Mouse (Mus musculus) urinary bladder, adult 2 months (tissue): ENCODE data around the gene Slc25a22. TPM values are rescaled to one million over a fixed set of nuclear protein-coding genes. Genes with fewer than 3 reads are reported as not detected.
A peak's percentile ranks its signal among the peaks of the same experiment; 100 is the strongest.
"Not testable (repeated sequence)": the region's sequence is repeated elsewhere in the genome, so short reads cannot be mapped to it uniquely, and the experiment has no call there.

Source experiments
- DNase-seq: peaks from one replicate; pipeline ENCODE4 v3.0.0; 2022; ENCODE audit warnings: low spot score
- polyA plus RNA-seq: library from polyadenylated mRNA; depleted of rRNA; stranded (reverse); fragments of >200 nt; gene quantifications from 2 replicates; pipeline ENCODE4 v1.2.3, GENCODE M21; 2012

Gene Slc25a22
- polyA plus RNA-seq, 1 experiment, result 55.2 TPM

DNA sequence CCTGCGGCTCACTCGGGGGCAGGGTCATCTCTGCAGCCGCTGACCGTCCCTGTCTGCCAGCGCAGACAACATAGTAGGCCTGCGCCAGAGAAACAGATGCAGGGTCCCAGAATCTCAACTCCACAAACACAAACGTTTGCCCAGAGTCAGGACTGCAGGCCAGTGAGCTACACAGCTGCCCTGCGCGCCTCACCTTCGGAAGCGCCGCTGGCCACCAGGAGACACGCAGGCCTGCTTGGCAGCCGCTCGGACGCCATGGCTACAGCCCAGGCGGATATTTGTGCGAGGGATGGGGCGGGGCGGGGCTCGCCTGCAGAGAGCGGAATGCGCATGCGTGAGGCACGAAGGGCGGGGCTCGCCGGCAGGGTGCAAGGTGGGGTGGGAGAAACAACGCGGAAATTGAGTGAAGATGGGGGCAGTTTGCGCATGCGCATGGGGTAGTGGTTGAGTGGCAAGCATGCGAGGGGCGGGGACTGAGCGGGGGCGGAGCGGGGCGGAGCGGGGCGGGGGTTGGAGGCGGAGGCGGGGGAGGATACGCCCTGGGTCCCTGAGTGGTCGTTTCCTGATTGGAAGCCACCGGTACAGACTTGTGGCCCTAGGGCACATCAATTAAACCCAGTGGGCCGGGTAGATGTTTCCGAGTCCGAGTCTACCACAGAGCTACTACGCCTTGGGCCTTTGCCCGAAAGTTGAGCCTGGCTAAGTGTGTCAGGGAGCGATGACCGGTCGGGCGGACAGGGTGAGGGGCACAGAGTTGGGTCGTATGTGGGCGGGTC is 23.7 kb downstream of the Slc25a22 start, which contains the start of gene Gatd1:
Gatd1 (minus strand) TSS at position 328 of the 776 bp plus-strand sequence.
- peak; percentile 96 for DNase-seq

DNA sequence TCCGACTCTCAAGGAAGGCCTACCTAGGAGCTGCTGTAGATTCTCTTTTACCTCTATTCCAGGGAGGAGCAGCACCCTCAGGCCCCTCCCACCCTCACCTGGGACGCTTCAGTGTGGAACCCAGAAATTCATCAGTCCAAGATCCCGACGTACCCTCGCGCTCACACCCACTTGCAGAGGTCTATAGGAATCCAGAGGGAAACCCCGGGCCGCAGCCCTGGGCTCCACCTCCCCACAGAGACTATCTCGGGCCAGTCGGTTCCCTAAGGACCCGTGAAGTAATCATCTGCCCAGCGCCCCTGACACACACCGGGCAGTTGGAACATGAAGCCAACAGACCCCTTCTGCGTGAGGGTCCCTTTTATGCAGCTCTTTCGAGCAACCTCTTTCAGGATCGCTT is 24.4 kb downstream of the Slc25a22 start:
- no peak for DNase-seq

DNA sequence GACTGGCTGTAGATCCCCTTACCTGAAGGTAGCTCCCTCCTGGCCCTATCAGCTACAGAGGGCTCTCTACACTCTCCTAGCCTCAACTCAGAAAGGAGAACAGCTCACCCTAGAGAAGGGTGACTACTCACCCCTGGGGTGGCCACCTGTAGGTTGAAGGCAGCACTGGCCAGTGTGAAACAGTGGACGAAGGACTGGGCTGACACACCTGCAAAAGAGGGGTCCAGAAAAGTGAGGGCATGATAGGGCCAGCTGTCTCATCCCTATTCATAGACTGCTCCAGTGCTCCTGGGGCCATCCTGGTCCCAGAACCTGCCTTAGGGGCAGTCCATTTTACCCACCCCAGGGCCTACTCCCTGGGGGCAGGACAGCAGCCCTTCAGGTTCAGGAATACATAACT is 26.0 kb downstream of the Slc25a22 start:
- no peak for DNase-seq

DNA sequence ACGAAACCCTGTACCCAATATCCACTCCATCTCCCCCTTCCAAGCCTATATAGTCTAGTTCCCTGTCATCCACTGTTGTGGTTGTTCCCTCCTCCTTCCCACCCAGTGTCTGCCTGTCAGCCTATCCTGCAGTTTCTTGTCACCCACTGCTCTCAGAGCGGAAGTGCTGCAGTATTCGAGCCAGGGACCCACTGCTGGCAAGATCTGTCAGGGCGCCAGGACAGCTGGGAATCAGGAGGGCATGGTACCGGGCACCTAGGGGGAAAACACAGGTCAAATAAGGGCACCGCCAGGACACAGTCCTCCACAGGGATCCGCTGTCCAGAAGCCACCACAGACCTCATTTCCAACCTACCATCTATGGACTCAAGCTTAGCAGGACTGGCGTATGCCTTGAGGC is 27.1 kb downstream of the Slc25a22 start:
- DNase-seq, result no peak

DNA sequence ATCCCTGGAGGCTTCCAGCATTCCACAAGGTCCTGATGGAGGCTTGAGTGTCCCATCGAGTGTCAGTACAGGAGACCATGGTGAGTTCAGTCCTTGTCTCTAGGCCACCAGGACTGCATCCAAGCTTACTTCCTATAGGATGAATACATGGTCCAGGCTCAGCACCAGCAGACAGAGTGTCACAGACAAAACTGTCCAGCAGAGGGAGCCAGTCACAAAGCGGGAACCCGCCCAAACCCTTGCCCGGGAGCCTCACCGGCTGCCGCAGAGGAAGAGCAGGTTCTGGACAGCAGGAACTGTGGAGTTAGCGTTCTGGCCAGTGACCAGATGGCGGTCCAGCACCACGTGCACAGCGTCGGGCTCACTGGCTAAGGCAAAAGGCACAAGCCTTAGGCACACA is 28.9 kb downstream of the Slc25a22 start:
- peak; percentile 65 for DNase-seq

DNA sequence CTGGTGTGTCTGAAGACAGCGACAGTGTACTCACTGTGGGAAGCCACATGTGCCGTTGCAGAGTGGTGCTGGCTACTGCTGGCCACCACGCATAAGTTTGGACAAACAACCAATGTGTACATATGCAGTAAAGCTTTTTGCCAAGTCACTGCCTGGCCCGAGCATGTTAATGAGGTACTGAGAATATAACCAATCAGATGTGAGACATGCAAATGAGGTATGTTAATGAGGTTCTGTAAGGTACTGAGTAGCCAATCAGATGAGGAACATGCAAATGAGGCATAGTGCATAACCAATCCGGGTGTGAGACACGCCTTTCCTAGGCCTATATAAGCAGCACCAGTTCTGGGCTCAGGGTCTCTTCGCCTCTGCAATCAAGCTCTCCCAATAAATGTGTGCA is 30.0 kb downstream of the Slc25a22 start:
- DNase-seq, result not testable (repeated sequence)

DNA sequence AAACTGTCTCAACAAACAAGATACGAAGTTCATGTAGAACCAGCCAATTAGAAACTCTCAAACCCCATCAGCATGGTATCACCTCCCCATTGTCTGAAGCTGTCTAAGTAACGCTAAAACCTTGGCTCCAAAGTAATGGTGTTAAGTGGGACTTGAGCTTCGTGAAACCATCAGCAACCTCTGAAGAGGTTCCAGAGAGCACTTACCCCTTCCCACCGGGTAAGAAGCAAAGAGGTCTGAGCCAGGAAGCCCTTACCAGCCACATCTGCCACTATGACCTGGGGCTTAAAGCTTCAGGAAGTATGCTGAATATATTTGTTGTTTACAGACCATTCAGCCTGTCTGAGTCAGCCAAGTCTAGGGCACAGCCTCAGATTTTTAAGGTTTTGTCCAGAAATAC is 32.2 kb downstream of the Slc25a22 start:
- DNase-seq, result no peak

DNA sequence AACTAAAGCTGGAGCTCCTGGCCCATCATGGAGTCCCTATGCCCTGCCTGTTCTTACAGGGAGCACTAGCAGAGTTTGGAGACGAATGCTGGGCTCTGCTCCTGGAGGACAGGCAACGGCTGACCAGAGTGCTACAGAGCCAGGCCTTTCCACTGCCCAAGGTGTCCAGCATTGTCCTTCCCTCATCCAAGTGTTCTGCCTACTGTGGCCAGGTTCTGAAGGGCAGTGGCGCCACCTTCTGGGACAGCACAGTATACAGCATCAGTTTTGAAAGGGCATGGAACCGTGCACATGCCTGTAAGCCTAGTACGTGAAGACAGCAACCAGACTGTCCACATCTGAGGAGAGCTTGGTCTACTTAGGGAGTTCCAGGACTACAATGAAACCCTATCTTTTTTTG is 34.4 kb downstream of the Slc25a22 start:
- DNase-seq, result no peak

DNA sequence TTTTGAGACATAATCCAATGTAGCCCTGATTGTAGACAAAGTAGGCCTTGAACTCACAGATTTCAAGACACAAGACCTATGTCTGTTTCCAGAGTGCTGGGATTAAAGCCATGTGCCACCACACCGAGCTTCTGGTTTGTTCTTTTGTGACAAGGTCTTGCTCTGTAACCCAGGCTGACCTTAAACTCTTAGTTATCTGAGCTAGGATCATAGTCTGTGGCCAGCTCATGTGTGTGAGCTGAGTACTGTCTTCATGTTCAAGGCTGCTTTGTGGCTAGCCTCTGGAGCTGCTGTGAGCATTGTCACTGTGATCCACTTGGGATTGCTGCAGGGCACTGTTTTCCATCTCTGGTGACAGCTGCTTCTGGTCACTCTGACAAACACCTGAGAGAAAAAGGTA is 42.3 kb downstream of the Slc25a22 start:
- no peak for DNase-seq

DNA sequence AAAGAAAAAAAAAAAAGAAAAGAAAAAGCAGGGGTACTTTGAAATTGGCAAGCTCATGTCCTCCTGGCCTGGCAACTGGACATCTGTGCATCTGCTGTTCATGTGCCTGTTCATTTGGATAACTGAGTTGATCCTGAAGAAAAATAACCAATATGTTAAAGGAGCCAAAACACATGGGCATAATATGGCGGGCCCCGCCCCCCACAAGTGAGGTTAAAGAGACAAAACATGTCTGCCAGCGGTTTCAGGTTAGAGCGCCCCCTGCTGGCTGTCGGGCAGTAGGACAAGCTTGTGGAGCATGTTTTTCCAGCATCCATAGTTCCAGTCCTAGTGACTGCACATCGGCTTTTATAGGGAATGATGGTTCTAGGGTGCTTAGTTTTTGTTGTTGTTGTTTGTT is 42.9 kb downstream of the Slc25a22 start:
- DNase-seq, result no peak

DNA sequence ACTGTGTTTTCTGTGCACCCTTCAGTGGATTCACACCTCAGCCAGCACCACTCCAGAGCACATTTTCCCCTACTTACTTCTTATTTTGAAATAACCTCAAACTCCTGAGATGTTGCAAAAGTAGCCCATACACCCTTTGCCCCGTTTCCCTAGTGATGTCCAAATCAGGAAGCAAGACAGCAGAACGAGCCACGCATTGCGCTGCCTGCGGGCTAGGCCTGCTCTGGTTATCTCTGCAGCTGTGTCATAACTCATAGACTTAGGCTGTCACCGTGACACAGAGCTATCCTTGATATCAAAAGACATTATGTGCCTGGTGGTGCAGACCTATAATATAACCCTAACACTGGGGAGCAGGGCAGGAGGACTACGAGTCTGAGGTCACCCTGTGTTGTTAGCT is 43.5 kb downstream of the Slc25a22 start:
- DNase-seq, result no peak

DNA sequence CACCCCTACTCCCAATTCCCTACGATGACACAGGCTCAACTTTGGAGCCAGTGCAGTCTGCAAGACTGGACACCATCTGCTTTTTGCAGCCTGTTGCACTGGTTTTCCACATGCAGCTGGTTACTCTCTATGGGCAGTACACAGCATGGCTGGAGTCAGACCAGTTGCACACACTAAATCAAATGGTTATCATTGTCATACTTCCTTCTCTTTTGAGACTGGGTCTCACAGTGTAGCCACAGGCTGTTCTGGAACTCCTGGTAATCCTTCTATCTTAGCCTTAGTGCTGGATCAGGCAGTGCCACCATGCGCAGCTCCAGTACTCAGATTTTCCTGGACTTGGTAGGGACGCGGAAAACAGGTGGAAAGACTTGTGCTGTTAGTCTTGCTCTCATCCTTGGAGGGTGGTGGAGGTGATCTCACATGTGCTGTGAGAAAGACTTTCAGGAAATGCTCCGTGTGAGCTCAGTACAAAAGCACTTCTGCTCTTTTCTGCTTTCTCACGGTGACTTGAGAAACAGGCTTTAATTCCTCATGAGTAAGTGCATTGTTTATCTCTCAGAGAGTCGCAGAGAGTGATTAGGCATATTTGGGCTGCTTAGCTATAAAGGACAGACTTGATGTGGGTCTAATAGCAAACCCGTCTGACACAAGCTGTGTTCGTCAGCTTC is 45.0 kb downstream of the Slc25a22 start:
- DNase-seq, result no peak

DNA sequence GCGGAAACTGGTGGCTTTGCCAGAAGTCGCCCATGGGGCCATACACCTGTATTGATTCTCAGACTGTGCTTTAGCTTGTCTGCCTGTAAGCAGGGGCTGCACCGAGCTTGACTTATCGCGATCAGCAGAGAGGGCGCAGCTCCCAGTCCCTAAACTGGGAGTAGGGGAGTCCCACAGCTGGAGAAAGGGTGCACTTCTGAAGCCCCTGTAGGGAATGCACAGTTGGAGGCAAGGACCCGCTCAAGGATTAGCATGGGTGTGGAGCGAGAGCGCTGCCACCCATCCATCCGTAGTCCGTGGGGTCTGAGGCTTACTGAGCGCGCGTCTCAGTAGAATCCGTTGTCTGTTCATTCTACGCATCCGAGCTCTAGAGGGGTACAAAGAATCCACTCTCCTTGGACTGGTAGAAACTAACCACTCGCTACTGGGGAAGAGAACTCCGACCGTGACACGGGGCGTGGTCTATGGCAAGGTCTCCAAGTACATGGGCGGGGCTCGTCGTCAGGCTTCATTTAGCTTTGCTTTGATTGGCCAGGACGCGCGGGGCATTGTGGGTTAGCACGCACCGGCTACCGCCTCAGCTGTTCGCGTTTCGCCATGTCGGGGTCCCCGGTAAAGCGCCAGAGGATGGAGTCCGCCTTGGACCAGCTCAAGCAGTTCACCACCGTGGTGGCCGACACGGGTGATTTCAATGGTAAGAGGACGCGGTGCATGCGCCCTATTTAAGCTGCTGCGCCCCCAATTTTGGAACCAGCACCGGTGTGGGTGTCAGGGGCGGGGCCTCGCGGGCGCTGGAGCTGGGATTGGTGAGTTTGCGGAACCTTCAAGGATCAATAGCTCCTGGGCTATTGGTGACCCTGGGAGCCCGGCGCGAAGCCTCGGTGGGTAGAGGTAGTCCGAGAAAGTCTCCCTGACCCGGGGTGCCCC is 45.8 kb downstream of the Slc25a22 start, which contains the start of gene Taldo1:
Taldo1 (plus strand) TSS at position 575 of the 927 bp plus-strand sequence.
- peak; percentile 92 for DNase-seq

DNA sequence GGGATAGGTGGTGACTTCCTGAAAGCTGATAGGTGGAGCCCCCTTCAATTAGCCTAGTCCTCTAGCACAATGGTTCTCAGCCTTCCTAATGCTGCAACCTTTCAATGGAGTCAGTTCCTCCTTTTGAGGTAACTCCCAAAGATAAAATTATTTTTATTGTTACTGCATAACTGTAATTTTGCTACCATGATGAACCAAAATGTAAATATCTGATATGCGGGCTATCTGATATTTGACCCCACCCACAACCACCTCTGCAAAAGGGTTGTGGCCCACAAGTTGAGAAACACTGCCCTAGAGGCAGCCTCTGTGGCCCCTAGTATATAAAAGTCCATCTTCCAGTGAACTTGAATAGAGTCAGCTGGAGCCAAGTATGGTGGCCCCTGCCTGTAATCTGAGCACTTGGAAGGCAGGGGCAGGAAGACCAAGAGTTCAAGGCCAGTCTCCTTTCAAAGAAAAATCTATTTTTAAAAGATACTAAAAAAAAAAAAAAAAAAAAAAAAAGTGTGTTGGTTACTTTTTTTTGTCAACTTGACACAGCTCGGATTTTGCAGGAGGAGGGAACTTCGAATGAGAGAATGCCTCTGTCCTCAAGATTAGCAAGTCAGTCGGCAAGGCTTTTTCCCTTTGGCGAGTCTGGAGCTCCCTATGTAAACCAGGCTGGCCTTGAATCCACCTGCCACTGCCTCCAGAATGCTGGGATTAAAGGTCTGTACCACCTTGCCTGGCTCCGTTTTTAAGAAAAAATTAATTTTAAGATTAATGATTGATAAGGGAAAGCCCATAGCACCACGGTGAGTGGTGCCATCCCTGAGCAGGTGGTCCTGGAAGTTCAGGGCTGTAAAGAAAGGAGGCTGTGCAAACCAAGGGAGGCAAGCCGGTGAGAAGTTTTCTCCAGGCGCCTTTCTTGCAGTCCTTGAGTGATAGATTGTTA is 47.1 kb downstream of the Slc25a22 start:
- no peak for DNase-seq

DNA sequence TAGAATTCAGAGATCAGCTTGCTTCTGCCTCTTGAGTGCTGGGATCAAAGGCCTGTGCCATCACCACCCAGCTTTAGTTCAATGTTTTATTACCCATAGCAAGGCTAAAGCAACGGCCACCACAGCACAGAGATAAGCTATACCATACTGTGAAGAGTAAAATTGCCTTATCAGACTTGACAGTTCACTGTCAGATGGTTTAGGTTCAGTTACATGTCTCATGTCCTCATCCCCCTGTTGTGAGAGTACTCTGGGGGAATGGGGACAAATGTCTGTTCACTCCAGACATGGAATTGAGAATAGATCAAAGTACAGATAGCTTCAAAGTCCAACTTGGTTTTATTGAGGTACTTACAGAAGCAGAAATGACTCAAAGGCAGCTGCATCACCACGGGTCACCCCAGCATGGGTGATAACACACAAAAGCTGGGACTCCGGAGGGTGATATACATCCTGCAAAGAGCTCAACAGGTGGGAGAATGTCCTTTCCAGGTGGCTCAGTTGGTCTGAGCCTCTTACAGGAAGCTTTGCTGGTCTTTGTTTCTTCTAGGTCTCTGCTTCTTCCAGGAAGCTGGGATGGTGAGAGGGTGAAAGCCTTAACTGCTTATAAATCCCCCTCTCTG is 49.1 kb downstream of the Slc25a22 start:
- no peak for DNase-seq

DNA sequence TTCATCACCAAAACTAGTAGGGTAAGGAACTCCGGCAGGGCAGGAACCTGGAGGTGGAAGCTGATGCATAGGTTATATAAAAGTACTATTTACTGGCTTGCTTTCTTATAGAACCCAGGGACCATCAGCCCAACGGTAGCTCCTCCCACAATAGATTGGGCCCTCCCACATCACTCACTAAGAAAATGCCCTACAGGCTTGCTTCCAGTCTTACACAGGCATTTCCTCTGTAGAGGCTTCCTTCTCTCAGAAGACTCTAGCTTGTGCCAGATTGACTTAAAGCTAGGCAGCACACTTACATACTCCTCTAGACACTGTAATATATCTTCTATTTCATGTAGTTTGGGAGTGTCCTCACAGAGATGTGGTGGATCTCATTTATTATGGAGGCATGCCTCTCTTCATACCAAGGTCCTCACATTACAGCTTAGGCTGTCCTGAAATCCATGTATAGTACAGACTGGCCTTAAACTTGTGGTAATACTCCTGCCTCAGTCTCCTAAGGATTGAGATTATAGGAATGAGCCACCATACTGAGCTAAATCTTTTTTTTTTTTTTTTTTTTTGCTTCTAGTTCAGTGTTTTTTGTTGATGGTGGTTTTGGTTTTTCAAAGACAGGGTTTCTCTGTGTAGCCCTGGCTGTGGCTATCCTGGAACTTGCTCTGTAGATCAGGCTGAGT is 49.7 kb downstream of the Slc25a22 start:
- DNase-seq, result no peak

DNA sequence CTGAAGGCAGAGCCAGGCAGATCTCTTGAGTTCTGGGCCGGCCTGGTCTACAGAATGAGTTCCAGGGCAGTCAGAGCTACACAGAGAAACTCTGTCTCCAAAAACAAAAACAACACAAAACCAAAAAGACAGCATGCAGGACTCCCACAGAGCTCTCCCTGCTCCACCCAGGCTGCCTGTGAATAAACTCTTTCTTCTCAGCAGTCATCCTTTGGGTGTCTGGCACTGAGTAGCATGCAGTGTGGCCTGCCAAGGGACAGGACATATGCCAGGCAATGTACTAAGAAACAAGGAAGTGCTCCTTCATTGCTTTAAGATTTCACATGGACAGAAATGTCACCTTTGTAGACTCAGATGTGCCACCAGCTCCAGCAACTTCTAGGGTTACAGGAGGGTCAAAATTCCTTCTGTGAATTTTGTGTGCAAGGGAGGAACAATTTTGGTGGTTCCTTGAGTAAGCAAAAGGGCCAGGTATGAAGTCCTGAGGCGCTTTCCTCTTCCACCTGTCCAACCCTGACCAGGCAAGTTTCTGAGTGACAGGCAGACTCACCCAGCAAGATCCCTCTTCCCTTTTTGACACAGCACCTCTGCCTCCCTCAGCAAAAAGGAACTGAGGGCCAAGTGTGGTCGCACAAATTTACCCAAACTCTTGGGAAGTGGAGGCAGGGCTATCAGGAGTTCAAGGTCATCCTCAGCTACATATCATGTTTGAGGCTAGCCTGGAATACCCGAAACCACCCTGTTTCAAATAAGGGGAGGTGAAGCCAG is 56.4 kb downstream of the Slc25a22 start:
- DNase-seq, result no peak
